Mouse (Mus musculus) testis, adult 10 weeks (tissue): ENCODE results near the gene Tpsab1. TPM values are rescaled to one million over a fixed set of nuclear protein-coding genes. Genes with fewer than 3 reads are reported as not detected.

Source experiments
- polyA plus RNA-seq: library from polyadenylated mRNA; stranded (reverse); fragments of 350-450 nt; fragmentation: Illumina TruSeq; extraction: RNeasy Lipid Tissue Mini Kit (QIAGEN cat#74804); gene quantifications from one replicate; pipeline ENCODE4 v1.2.3, GENCODE M21; 2014; ENCODE audit warnings: low read depth, low replicate concordance

The Tpsab1 gene
- not detected for polyA plus RNA-seq

GRCm38 (mm10) chr17:25345462-25345861, at the start of gene Tpsab1:
Gene Tpsab1 (minus strand): TSS chr17:25345562.

GRCm38 (mm10) chr17:25368973-25369372, 23.6 kb upstream of the Tpsab1 start, which contains the start of gene Tpsg1:
Gene Tpsg1 (plus strand): TSS chr17:25369273.

GRCm38 (mm10) chr17:25366005-25366404, 20.6 kb upstream of the Tpsab1 start, which contains the start of gene Tpsb2:
Gene Tpsb2 (plus strand): TSS chr17:25366305.

GRCm38 (mm10) chr17:25318354-25318753, 27.0 kb downstream of the Tpsab1 start, which contains the start of gene Prss29:
Gene Prss29 (plus strand): TSS chr17:25318654.

GRCm38 (mm10) chr17:25308346-25308745, 37.0 kb downstream of the Tpsab1 start, which contains the start of gene Prss28:
Gene Prss28 (plus strand): TSS chr17:25308646.

GRCm38 (mm10) chr17:25298094-25298493, 47.3 kb downstream of the Tpsab1 start, which contains the start of gene Prss34:
Gene Prss34 (plus strand): TSS chr17:25298394.

Other genes with a start within 250 kb of the Tpsab1 start
- 0.48 TPM for gene Telo2, start 229.6 kb downstream of the Tpsab1 start, polyA plus RNA-seq
- not detected for gene Ptx4, start 224.8 kb downstream of the Tpsab1 start, polyA plus RNA-seq
- 3.2 TPM for gene Clcn7, start 212.2 kb downstream of the Tpsab1 start, polyA plus RNA-seq
- gene Ccdc154, start 183.1 kb downstream of the Tpsab1 start, polyA plus RNA-seq = 2.2 TPM
- gene Gm38655, start 170.1 kb downstream of the Tpsab1 start, polyA plus RNA-seq = not detected
- 5.9 TPM for gene BC003965, start 161.0 kb downstream of the Tpsab1 start, polyA plus RNA-seq
- 3.5 TPM for gene Unkl, start 157.2 kb downstream of the Tpsab1 start, polyA plus RNA-seq
- gene Gnptg, start 105.4 kb downstream of the Tpsab1 start, polyA plus RNA-seq = 2.9 TPM
- gene Tsr3, start 105.4 kb downstream of the Tpsab1 start, polyA plus RNA-seq = 6.2 TPM
- gene Baiap3, start 89.2 kb downstream of the Tpsab1 start, polyA plus RNA-seq = 0.20 TPM
- 461 TPM for gene Ube2i, start 70.9 kb downstream of the Tpsab1 start, polyA plus RNA-seq
- gene Prss34, start 47.2 kb downstream of the Tpsab1 start, polyA plus RNA-seq = not detected
- not detected for gene Prss28, start 36.9 kb downstream of the Tpsab1 start, polyA plus RNA-seq
- gene Prss29, start 26.9 kb downstream of the Tpsab1 start, polyA plus RNA-seq = not detected
- gene Tpsb2, start 20.7 kb upstream of the Tpsab1 start, polyA plus RNA-seq = not detected
- not detected for gene Tpsg1, start 23.7 kb upstream of the Tpsab1 start, polyA plus RNA-seq
- gene Cacna1h, start 88.2 kb upstream of the Tpsab1 start, polyA plus RNA-seq = 3.0 TPM
- 6.4 TPM for gene Tekt4, start 109.1 kb upstream of the Tpsab1 start, polyA plus RNA-seq
- not detected for gene Sstr5, start 151.7 kb upstream of the Tpsab1 start, polyA plus RNA-seq
- gene Sox8, start 225.1 kb upstream of the Tpsab1 start, polyA plus RNA-seq = 4.2 TPM
- gene Lmf1, start 233.5 kb upstream of the Tpsab1 start, polyA plus RNA-seq = 2.4 TPM